ENCODE assay signal across 12 mouse cellular contexts in the genomic region with DNA sequence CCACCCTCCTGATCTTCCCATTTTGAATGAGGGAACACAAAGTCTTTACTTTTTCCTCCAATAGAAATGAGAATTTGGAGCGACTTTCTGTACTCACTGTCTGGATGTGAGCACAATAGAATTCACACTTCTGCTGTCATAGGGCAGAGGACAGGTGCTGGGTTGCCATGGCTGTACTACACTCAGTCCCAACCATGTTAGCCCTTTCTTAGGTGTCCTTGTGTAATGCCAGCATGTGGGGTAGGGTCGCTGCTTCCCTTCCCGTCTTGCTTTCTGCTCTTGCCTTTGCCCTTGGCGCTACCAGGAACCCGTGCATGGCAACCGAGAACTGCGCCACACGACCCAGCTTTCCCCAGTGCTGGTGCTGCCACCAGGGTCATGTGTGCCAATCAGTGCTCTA.
"Had no signal": no experiment of that assay in that cellular context is flagged by ENCODE, and none has a peak within 500 bp of the region (broad histone marks: within the 10 kb centered on the region; RNA-seq: fewer than 3 reads in every experiment).

No protein-coding gene starts in this region.

- DNase-seq: kidney, adult 11 months; kidney, adult 9 months; layer of hippocampus, adult 9-11 months; layer of hippocampus, postnatal 36 days; lung, adult 18-20 months; right cerebral cortex, postnatal 4 days; spleen, adult 18-20 months; thymus, postnatal 36 days had no signal

- H3K4me2 ChIP-seq: limb, embryonic 15.5 days; neural tube, embryonic 12.5 days had no signal

- H3K4me1 ChIP-seq: limb, embryonic 15.5 days; neural tube, embryonic 12.5 days had no signal

- H3K9ac ChIP-seq: limb, embryonic 15.5 days; liver, embryonic 14.5 days; neural tube, embryonic 12.5 days had no signal

- H3K9me3 ChIP-seq: limb, embryonic 15.5 days; neural tube, embryonic 12.5 days had no signal

- H3K27ac ChIP-seq: kidney, postnatal 0 days; limb, embryonic 15.5 days; liver, embryonic 14.5 days; neural tube, embryonic 12.5 days had no signal

- H3K36me3 ChIP-seq: limb, embryonic 15.5 days; neural tube, embryonic 12.5 days had no signal

- H3K27me3 ChIP-seq: limb, embryonic 15.5 days; neural tube, embryonic 12.5 days had no signal

- H3K4me3 ChIP-seq: limb, embryonic 15.5 days; neural tube, embryonic 12.5 days had no signal
